Mouse (Mus musculus) stomach, embryonic 14.5 days (tissue): ENCODE measurements around the gene Obp2a. TPM values are rescaled to one million over a fixed set of nuclear protein-coding genes. Genes with fewer than 3 reads are reported as not detected.
"Not testable (repeated sequence)": the region's sequence is repeated elsewhere in the genome, so short reads cannot be mapped to it uniquely, and the experiment has no call there.

ENCODE experiments used
- ATAC-seq: fragments of 200-750 bp; cut with Nextera tagmentation; 2 replicates; pipeline ENCODE4 v1.8.0; 2017; ENCODE audit warnings: low read depth, moderate TSS enrichment; ENCODE audit not compliant: insufficient number of reproducible peaks, insufficient read depth, low FRiP score
- H3K27ac ChIP-seq: fragments of 300-500 bp; sonication (generic); 2 replicates; pipeline ENCODE4 v1.5.1; 2014; ENCODE audit warnings: mild to moderate bottlenecking, low read length, moderate library complexity, mixed read lengths
- H3K27me3 ChIP-seq: fragments of 300-500 bp; sonication (generic); 2 replicates; pipeline ENCODE4 v1.6.1; 2014; ENCODE audit warnings: low read length, control low read depth, mixed read lengths; ENCODE audit not compliant: control insufficient read depth, insufficient read depth
- H3K36me3 ChIP-seq: fragments of 300-500 bp; sonication (generic); 2 replicates; pipeline ENCODE4 v1.6.1; 2014; ENCODE audit warnings: mild to moderate bottlenecking, control low read depth, low read length, moderate library complexity, mixed read lengths; ENCODE audit not compliant: control insufficient read depth, insufficient read depth
- H3K4me1 ChIP-seq: fragments of 300-500 bp; sonication (generic); 2 replicates; pipeline ENCODE4 v1.6.1; 2014; ENCODE audit warnings: low read length, control low read depth, mixed read lengths; ENCODE audit not compliant: control insufficient read depth, insufficient read depth
- H3K4me2 ChIP-seq: fragments of 300-500 bp; sonication (generic); replicated peaks from 2 replicates; pipeline ENCODE4 v1.6.1; 2014; ENCODE audit warnings: low read depth, low read length, control low read depth
- H3K4me3 ChIP-seq: fragments of 300-500 bp; sonication (generic); 2 replicates; pipeline ENCODE4 v1.5.1; 2014; ENCODE audit warnings: low read depth, low read length, control low read depth
- H3K9ac ChIP-seq: fragments of 300-500 bp; sonication (generic); replicated peaks from 2 replicates; pipeline ENCODE4 v1.6.1; 2014; ENCODE audit warnings: low read depth, mild to moderate bottlenecking, control low read depth, low read length, moderate library complexity, mixed read lengths
- H3K9me3 ChIP-seq: fragments of 300-500 bp; sonication (generic); 2 replicates; pipeline ENCODE4 v1.6.1; 2016; ENCODE audit warnings: low read depth, low read length, control low read depth; ENCODE audit not compliant: control insufficient read depth
- WGBS: fragments of 180-500 bp; shearing (Covaris S2); extraction: QIAGEN DNeasy Blood & Tissue Kit; methylation state at CpG from one replicate; pipeline ENCODE4 v1.1.7; 2014; 5-methylcytosine and 5-hydroxymethylcytosine counted together
- polyA plus RNA-seq: library from polyadenylated mRNA; unstranded; fragments of >200 nt; fragmentation: Nextera tagmentation; extraction: Ambion mirVana; gene quantifications from 2 replicates; pipeline ENCODE4 v1.2.1, GENCODE M21; 2014

Gene Obp2a
- polyA plus RNA-seq, 1 experiment from 2014 or later, result not detected

GRCm38 (mm10) chr2:25733199-25733930, 33.5 kb downstream of the Obp2a start:
- 66% methylated on average over 2 of the region's 2 CpGs for WGBS
- H3K4me3 ChIP-seq, result no peak overlapping the region
- no peaks in the 10 kb centered on the region for H3K9me3 ChIP-seq
- H3K4me2 ChIP-seq, result no peak overlapping the region
- H3K4me1 ChIP-seq, result no peaks in the 10 kb centered on the region
- no peak overlapping the region for H3K9ac ChIP-seq
- no peaks in the 10 kb centered on the region for H3K36me3 ChIP-seq
- no peaks in the 10 kb centered on the region for H3K27me3 ChIP-seq
- no peak overlapping the region for H3K27ac ChIP-seq
- ATAC-seq, result no peak

DNA sequence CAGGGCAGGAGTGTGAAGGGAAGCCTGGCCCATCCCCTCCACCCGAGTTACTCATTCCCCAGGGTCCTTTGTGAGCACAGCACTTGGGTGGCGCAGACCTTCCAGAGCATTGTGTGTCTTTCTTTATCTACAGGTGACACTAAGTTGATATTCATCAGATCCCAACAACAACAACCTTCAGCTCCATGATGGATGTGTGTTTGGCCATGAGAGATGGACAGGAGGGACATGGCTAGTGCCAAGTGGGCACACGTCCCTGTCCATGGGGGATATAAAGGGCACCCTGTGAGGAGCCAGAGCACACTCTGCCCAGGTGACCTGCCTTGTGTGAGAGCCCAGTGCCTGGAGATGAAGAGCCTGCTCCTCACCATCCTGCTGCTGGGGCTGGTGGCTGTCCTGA, 36.9 kb downstream of the Obp2a start, which contains the start of gene Obp2b:
TSS of gene Obp2b (plus strand) at position 301 of the 400 bp plus-strand sequence.
- H3K27me3 ChIP-seq, H3K4me1 ChIP-seq, H3K27ac ChIP-seq, H3K4me2 ChIP-seq, H3K36me3 ChIP-seq, H3K9ac ChIP-seq, H3K9me3 ChIP-seq, ATAC-seq, H3K4me3 ChIP-seq: not testable (repeated sequence)
- WGBS, result 79% methylated on average over 3 of the region's 3 CpGs

DNA sequence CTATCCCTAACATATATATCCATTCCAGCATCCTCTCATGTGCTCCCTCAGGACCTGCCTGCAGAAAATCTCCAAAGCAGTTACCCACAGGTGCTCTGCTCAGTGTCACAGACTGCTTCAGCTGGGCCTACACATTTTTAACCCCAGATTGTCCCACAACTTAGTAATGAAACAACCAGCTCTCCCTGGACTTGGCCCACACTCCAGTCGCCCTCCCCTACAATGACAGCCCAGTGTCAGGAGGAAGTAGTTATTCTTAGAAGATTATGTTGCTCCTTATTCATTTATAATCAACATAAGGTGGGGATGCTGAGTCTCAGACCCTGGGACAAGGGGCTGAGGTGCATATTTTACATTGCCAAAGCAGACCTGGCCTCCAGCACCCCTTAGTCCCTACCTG, 41.8 kb downstream of the Obp2a start:
- no peaks in the 10 kb centered on the region for H3K4me1 ChIP-seq
- H3K9me3 ChIP-seq, result no peaks in the 10 kb centered on the region
- H3K4me2 ChIP-seq, result no peak overlapping the region
- no peak overlapping the region for H3K9ac ChIP-seq
- no peak overlapping the region for H3K27ac ChIP-seq
- H3K4me3 ChIP-seq, result no peak overlapping the region
- 62% methylated on average over 1 of the region's 1 CpGs for WGBS
- no peaks in the 10 kb centered on the region for H3K27me3 ChIP-seq
- H3K36me3 ChIP-seq, result no peaks in the 10 kb centered on the region
- ATAC-seq, result no peak

Other genes with a start within 250 kb of the Obp2a start
- gene Clic3, start 243.2 kb upstream of the Obp2a start, polyA plus RNA-seq, result 7.2 and 9.0 TPM in 2 replicates
- gene Paxx, start 238.9 kb upstream of the Obp2a start, polyA plus RNA-seq, result 30.3 and 34.2 TPM in 2 replicates
- 5.3 and 6.4 TPM in 2 replicates for gene Ptgds, start 230.0 kb upstream of the Obp2a start, polyA plus RNA-seq
- not detected in 2 replicates for gene Lcn12, start 206.1 kb upstream of the Obp2a start, polyA plus RNA-seq
- gene Fbxw5, start 199.3 kb upstream of the Obp2a start, polyA plus RNA-seq, result 77.5 and 79.3 TPM in 2 replicates
- gene C8g, start 198.3 kb upstream of the Obp2a start, polyA plus RNA-seq, result 4.8 and 7.4 TPM in 2 replicates
- 30.5 and 33.2 TPM in 2 replicates for gene Traf2, start 153.1 kb upstream of the Obp2a start, polyA plus RNA-seq
- 342 and 346 TPM in 2 replicates for gene Edf1, start 142.2 kb upstream of the Obp2a start, polyA plus RNA-seq
- 3.6 and 5.5 TPM in 2 replicates for gene Mamdc4, start 125.2 kb upstream of the Obp2a start, polyA plus RNA-seq
- gene Phpt1, start 124.8 kb upstream of the Obp2a start, polyA plus RNA-seq, result 225 and 231 TPM in 2 replicates
- 0.70 and 1.3 TPM in 2 replicates for gene Ajm1, start 118.3 kb upstream of the Obp2a start, polyA plus RNA-seq
- gene Rabl6, start 91.5 kb upstream of the Obp2a start, polyA plus RNA-seq, result 67.2 and 69.0 TPM in 2 replicates
- gene Ccdc183, start 82.4 kb upstream of the Obp2a start, polyA plus RNA-seq, result 0.19 and 0.24 TPM in 2 replicates
- gene Tmem141, start 78.0 kb upstream of the Obp2a start, polyA plus RNA-seq, result 25.5 and 26.3 TPM in 2 replicates
- 0.98 and 1.4 TPM in 2 replicates for gene Fcna, start 72.0 kb upstream of the Obp2a start, polyA plus RNA-seq
- gene Lcn8, start 46.9 kb upstream of the Obp2a start, polyA plus RNA-seq, result not detected in 2 replicates
- gene Lcn5, start 42.1 kb upstream of the Obp2a start, polyA plus RNA-seq, result not detected in 2 replicates
- not detected in 2 replicates for gene Lcn6, start 23.3 kb upstream of the Obp2a start, polyA plus RNA-seq
- not detected in 2 replicates for gene Lcn10, start 17.3 kb upstream of the Obp2a start, polyA plus RNA-seq
- 72.0 and 74.9 TPM in 2 replicates for gene Bmyc, start 6.7 kb downstream of the Obp2a start, polyA plus RNA-seq
- not detected in 2 replicates for gene Obp2b, start 37.0 kb downstream of the Obp2a start, polyA plus RNA-seq
- not detected in 2 replicates for gene Lcn3, start 65.5 kb downstream of the Obp2a start, polyA plus RNA-seq
- not detected in 2 replicates for gene Lcn11, start 77.0 kb downstream of the Obp2a start, polyA plus RNA-seq
- gene Gm13539, start 82.2 kb downstream of the Obp2a start, polyA plus RNA-seq, result not detected in 2 replicates
- not detected in 2 replicates for gene Glt6d1, start 115.8 kb downstream of the Obp2a start, polyA plus RNA-seq
- not detected in 2 replicates for gene Lcn9, start 123.1 kb downstream of the Obp2a start, polyA plus RNA-seq
- gene Sohlh1, start 147.2 kb downstream of the Obp2a start, polyA plus RNA-seq, result not detected in 2 replicates
- gene Kcnt1, start 163.7 kb downstream of the Obp2a start, polyA plus RNA-seq, result 0.59 and 0.80 TPM in 2 replicates